Mouse (Mus musculus) cerebral cortex, adult 2 months (tissue): ENCODE measurements around the gene S100a8.

ENCODE experiments used
- WGBS: fragments of 180-500 bp; shearing (Covaris S2); methylation state at CpG from one replicate; pipeline ENCODE4 v1.1.7; 2018; 5-methylcytosine and 5-hydroxymethylcytosine counted together

S100a8 gene

DNA sequence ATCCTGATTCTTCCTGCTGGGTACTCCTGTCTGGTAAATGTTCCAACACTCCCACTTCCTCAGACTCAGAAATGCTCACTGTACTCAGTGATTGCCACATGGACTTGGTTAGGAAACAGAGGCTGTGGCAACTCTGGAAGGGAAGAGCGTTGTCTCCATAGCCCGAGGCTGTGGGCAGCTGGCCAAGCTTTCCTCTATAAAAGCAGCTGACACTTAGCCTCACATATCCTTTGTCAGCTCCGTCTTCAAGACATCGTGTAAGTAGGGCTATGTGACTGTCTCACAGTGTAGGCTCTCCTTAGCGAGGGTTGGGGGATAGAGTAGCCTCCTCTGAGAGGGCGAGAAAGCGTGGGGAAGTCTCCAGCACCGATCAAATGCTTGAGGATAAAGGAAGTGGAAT, at the start of gene S100a8:
S100a8 (plus strand) TSS at position 133 of the 400 bp plus-strand sequence.
- 45% methylated on average over 8 of the region's 8 CpGs for WGBS

DNA sequence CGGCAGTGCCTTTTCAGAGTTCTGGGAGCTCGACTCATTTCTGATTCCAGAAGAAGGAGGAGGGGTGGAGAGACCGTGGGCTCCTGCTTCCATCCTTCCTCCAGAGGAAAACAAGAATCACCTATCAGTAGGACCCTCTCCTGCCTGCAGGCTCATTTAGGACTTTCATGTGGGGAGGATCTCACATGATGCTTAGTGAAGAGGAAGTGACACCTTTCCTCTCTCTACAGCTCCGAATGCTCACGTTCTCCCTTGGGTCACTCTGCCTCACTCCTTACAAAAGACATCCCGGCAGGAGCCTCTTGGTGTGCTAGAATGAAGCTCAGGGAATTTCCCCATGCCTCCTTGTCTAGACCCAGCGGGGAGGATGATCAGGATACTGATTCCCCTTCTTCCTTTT, 47.2 kb upstream of the S100a8 start:
- 68% methylated on average over 7 of the region's 7 CpGs for WGBS

GRCm38 (mm10) chr3:90623435-90624071, 45.2 kb upstream of the S100a8 start:
- WGBS: 33% methylated on average over 2 of the region's 2 CpGs

GRCm38 (mm10) chr3:90625496-90625895, 43.3 kb upstream of the S100a8 start:
- WGBS: 92% methylated on average over 5 of the region's 5 CpGs

DNA sequence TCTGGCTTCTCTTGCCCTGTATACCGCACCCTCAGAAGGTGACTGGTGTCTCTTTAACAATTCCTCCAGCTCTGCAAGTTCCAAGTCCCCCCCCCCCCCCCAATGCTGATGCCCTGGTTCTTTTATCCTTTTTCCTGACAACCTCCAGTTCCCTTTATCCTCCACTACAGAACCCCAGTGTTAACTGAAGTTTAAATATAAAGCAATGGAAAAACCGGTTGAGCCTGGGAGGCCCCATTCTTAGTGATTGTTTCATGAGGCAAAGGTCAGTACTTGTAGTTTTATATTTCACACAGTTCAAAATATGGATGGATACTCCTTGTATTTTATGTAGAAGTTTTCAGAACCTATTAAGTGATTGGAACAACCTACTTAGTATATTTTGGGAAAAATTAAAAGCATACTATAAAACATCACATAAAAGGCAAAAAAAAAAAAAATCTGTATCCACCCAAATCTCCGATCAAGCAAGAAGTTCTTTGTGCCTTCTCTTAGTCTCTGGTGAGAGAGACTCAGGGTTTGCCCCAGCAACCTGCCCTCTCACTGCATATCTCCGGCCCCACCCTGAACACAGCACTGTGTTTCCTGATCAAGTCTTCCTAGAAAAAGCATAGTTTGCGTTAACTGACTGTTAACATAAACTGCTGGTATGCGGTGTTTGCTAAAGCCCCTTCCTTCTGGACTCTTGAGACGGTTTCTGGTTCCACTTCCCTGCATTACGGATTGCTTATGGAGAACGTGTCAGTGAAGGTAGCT, 42.3 kb upstream of the S100a8 start:
- WGBS: 81% methylated on average over 9 of the region's 9 CpGs

DNA sequence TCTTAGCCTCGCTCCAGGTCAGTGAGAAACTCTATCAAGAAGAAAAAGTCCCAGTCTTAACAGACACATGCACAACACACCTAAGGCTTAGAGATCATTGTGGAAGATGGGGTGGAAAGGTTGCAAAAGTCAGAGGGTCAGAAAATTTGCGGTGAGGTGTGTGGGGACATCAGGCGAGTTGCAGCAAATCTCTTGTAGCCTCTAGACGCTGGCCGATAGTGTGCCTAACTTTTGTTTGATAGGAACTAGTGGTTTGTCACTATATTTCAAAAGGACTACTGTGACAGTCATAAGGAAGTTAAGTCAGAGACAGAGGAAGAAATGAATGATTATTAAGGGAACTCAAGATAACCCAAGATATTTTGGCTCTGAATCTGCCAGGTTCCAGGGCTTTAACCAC, 41.4 kb upstream of the S100a8 start:
- WGBS: 96% methylated on average over 5 of the region's 5 CpGs

DNA sequence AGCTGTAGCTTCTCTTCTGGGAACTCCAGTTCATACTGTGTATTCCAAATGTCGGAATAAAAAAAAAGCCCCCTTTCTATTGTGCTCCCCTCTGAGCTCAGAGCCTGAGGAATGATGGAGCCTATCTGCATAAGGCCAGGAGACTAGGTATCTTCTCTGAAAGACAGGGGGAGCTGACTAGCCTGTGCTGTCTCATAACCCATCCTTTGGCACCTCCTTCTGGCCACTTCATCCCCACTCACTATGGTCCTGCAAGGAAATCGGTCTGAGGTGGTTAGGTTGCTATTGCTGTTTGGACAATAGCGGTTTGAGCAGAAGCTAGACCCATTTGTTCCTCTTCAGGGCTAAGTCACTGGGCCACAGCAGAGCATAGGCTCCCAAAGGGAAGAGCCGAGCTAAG, 41.0 kb upstream of the S100a8 start:
- 63% methylated on average over 4 of the region's 4 CpGs for WGBS

DNA sequence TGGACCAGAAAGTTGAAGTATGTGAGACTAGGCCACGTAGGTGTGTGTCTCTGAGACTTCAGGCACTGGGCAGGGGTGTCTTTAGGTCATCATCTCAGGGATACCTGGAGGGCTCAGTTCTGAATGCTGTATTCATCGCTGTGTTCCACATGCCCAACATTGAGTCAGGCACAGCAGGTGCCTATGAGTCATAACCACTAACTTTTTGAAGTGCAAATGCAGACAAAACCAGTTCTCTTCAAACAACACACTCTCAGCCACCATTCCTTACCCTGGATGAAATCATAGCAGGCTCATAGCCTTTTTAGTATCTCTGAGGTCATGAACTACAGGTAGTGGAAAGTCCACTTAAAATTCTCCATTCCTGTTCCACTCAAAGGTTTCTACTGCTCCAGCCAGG, 39.5 kb upstream of the S100a8 start:
- 79% methylated on average over 2 of the region's 2 CpGs for WGBS

DNA sequence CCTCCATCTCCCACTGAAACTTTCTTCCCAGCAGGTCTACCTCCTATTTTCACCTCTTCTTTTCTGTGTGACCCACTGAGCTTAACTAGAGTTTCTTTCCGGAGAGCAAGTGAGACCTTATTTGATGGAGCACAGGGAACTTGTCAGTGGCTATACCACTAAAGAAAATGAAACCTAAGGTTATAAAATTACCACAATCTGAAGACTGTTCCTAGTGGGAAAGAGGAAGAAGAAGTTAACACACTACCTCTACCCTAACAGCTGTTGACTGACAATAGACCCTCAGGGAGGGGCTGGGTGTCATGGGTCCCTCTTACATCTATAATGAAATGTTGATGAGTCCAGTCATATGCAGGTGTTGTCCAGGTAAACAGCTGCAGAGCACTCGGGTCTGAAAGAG, 36.8 kb upstream of the S100a8 start:
- 87% methylated on average over 2 of the region's 2 CpGs for WGBS

DNA sequence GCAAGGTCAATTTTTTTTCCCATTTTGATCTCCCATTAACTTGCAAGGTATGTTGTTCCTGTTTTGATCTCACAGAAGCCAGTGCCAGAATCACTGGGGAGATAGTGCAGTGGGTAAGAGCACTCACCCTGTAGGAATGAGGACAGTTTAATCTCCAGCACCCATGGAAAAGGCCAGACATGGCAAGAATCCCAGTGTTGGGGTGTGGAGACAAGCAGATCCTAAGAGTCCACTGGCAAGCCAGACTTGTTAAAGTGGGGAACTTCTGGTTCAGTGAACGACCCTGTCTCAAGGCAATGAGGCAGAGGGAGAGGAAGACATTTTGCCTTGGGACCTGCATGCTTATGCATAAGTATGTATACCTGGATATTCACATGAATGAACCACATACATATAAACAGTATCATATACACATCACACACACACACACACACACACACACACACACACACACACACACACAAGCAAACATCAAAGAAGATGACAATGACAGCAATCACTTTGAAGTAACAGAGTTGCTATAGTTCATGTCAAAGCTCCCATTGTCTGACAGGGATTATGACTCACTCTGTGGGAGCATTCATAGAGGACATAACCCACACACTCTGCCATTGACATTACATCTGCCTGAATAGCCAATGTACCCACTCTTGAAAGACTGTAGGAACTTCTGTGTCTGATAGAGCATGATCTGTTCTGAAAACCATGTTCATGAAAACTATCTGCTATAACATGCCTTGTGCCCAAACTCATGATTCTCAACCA, 30.1 kb upstream of the S100a8 start:
- WGBS: 50% methylated on average over 1 of the region's 1 CpGs

GRCm38 (mm10) chr3:90639511-90640154, 29.1 kb upstream of the S100a8 start:
- WGBS: 59% methylated on average over 7 of the region's 7 CpGs

DNA sequence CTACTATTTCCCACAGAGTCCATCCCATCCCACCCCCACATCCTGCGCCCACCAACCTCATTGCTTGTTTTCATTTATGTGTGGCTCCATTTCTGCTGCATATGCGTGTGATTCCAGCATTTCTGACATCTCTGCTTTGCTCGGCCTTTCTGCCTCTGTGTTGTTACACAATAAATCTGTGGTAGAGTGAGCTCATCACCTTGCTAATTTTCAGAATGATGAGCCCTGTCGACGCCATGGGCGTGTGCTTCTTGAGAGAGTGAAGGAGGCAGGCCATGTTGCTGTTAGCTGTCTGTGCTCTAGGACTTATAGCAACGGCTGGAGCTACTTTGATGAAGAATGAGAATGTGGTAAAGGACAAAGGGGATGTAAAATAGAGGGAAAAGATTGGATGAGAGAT, 27.8 kb upstream of the S100a8 start:
- WGBS: 87% methylated on average over 7 of the region's 7 CpGs

- WGBS: 52% methylated on average over 3 of the region's 3 CpGs
Measured at GRCm38 (mm10) chr3:90644220-90644619, 24.6 kb upstream of the S100a8 start.

- whole genome bisulfite sequencing: 71% methylated on average over 1 of the region's 1 CpGs
Measured at GRCm38 (mm10) chr3:90647291-90647690, 21.5 kb upstream of the S100a8 start.

GRCm38 (mm10) chr3:90649832-90650231, 18.9 kb upstream of the S100a8 start:
- WGBS: 50% methylated on average over 2 of the region's 2 CpGs

- WGBS: 37% methylated on average over 5 of the region's 5 CpGs
Measured at GRCm38 (mm10) chr3:90652878-90653508, 15.8 kb upstream of the S100a8 start.

DNA sequence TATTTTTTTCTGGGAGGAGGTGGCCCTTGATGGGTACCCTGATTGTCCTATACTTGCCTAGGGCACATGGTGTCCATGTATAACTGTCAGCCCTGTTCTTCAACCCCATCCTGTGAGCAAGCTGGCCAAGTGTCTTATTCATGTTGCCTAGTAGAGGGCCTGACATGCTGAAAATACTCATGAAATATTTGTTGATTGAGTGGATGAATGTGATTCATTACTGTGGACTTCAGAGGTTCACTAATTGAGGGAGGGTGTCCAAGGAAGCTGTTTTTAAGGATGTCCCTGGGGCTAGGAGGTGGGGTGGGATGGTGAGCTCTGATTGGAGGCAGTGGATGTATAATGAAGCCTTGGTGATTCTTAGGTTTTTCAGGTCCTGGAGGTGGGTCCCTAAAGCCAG, 15.1 kb upstream of the S100a8 start, which contains the start of gene S100a7a:
S100a7a (plus strand) TSS at position 301 of the 400 bp plus-strand sequence.

DNA sequence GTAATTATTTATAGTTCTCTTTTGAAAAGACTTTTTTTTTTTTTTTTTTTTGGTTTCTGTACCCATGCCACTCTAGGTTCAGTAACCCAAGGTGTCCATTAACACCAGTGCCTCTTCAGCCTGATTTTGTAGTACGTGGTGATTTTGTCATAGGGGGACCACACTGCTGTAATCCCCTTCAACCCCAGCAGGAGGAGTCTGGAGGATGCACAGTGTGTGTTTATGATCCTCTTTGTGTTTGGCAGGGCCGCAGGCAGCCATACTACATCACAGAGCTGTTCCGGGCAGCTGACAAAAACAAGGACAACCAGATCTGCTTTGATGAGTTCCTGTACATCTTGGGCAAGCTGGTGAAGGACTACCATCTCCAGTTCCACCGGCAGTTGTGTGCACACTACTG, 11.4 kb upstream of the S100a8 start:
- 77% methylated on average over 4 of the region's 4 CpGs for WGBS

DNA sequence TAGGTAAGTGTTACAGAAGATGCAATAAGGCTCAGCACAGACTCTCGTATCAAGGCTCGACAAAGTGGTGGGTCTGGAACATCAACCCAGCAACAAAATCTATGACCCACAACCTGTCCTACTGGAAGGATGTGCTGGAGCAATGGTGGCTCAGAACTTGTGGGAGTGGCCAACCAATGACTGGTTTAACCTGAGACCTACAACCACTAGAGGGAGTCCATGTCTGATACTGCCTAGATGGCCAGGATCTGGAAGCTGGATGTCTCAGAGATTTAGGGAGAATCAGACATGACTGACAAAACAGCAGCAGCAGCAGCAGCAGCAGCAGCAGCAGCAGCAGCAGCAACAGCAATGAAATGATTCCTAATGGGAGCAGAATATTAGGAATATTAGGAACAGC, 4.6 kb upstream of the S100a8 start:
- 83% methylated on average over 2 of the region's 2 CpGs for WGBS

DNA sequence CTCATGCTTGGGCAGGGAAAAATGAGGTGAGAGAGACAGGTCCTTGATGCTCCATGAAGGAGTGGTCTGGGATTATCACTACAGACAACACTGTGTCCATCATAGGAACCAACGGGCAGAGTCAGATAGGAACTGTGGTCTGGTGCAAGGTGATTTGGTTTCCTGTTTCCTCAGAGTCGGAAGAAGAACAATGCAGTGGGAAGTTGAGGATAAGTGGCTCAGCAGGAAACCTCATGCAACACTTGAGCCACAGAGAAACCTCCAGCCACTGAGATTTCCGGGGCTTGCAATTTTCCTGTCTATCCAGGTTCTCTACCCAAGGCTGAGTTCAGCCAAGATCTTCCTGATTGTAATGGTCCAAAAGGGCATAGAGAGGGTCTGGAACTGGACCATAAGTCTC, 9.9 kb downstream of the S100a8 start:
- WGBS: 63% methylated on average over 3 of the region's 3 CpGs

DNA sequence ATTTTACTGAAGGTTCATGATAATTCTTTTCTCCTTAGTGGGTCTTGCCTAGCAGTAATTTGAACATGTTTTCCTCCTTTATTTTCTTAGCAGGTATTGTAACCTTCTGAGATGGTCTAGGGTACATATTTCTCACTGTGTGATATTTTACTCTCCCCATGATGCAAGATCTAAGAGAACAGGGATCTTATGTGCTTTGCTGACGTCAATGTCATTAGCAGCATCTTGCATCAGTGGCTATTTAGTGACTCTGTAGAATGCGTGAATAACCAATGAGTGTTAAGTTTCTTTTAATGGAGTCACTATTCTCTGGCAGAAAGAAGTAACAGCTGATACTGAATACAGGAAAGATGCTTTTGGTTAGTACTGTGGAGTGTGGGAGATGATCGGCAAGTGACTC, 15.2 kb downstream of the S100a8 start:
- 87% methylated on average over 3 of the region's 3 CpGs for WGBS

DNA sequence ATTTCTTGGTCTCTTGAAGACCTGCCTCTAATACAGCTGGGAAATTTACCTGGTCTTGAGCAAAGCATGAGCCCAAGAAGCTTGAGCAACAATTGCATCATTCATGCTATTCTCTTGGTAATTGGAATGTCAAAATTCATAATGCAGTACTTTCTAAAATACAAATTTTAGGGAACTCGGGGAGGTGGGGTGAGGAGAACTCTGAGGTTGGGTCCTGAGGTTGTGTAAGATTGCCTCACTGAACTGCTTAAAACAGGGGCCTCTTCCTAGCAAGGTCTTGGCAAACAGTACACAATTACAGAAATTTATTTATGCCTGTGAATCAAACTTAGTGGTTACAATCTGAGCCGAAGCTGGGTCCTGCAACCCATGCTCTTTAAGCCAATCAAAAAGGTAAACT, 18.1 kb downstream of the S100a8 start:
- WGBS: 85% methylated on average over 2 of the region's 2 CpGs
